Mouse (Mus musculus): Measurements from ENCODE around the gene Kmo. TPM values are rescaled to one million over a fixed set of nuclear protein-coding genes. Genes with fewer than 3 reads are reported as not detected.

The Kmo gene
- polyA plus RNA-seq, 1 experiment from 2014 or later, result 0.11 TPM

DNA sequence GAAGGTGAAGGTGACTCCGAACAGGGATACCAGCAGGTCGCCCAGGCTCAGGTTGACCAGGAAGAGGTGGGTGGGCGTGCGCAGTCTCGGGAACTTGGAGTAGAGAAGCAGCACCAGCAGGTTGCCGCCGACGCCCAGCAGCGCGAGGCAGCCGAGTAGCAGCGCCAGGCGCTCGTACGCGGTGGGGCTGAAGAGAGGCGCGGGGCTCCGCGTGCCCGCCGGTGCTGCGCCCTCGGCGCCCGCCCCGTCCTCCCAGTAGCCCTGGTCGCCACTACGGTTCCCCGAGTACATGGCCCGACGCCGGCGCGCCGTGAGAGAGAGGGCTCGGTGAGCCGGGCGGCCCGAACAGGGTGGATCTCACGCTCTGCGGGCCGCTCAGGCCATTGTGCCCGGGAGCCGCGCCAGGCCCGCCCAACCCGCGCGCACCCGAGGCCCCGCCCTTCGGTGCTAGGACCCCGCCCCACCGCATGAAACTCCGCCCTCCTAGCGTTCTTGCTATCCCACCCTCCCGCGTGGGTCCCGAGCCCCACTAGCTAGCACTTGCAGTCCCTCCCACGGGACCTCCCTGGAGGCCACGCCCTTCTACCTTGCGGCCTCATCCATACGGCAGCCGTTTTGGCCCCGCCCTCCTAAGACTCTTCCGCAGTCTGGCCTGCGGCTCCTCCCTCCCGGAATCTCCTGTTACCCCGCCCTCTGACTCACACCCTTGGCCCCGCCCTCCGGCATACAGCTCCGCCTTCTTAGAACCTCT is 72.2 kb downstream of the Kmo start, which contains the start of the genes Opn3 and Chml:
TSS of gene Opn3 (minus strand) at position 531 of the 751 bp plus-strand sequence.
TSS of gene Chml (minus strand) at position 656 of the 751 bp plus-strand sequence.
- H3K4me3 ChIP-seq, result peak within 1 kb of the TSS; percentile 82
- WGBS, result under 1% methylated on average over 72 of the region's 73 CpGs
- DNase-seq (ENCODE audit: low spot score), result peak; percentile 100
- peaks cover 8% of the 10 kb centered on the region for H3K36me3 ChIP-seq
- peak within 1 kb of the TSS; percentile 98 for H3K27ac ChIP-seq
- peaks cover 25% of the 10 kb centered on the region for H3K4me1 ChIP-seq
- no peaks in the 10 kb centered on the region for H3K9me3 ChIP-seq
- H3K27me3 ChIP-seq (ENCODE audit: insufficient read depth, poor library complexity, severe bottlenecking), result no peaks in the 10 kb centered on the region

DNA sequence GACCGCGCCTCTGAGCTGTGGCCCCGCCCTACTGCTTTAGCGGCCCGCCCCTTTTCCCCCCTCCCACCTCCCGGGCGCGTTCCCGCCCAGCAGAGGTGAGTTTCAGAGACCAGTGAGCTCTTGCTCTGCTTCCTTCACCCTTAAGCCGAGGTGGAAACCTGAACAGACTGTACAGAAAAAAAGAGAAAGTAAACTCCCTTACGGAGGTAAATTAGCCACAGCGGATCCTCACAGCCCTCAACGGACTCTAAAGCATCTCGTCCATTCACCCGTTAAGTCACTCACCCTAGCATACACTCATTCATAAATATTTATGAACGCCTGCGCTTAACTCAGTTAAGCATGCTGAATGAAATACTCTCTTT is 72.8 kb downstream of the Kmo start:
- 3% methylated on average over 17 of the region's 17 CpGs for WGBS
- Histone ChIP-seq H3K36me3 (peaks cover 3% of the 10 kb centered on the region; the same call in 1 of the 2 replicates), H3K4me1 (peaks cover 25% of the 10 kb centered on the region), H3K9me3 (no peaks in the 10 kb centered on the region), H3K4me3 (peak overlapping the region; percentile 82), H3K27ac (peak overlapping the region; percentile 98), H3K27me3 (ENCODE audit: insufficient read depth, poor library complexity, severe bottlenecking) (no peaks in the 10 kb centered on the region)
- no peak for DNase-seq (ENCODE audit: low spot score)

DNA sequence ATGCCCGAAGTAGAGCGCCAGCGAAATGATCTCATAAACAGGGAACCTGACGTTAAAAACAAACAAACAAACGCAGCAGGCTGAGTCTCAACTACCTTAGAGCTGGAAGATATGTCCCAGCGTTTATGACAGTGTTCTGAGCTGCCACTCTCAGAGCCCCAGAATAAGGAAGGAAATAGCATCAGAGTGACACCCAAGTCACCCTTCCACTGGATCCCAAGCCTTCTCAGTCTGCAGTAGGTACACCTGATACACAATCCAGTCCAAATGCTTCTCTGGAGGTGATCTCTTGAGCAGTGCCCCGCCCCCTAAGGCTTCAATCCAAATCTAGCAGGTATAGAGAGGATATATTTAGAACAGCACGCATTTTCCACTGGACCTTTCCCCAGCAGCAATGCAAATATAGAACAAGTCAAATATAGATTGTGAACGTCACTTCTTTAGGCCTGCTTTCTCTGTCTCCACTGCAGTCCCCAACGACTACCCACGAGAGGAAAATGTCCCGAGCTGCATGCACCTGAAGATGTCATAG is 73.3 kb downstream of the Kmo start:
- Histone ChIP-seq H3K36me3 (no peaks in the 10 kb centered on the region), H3K27me3 (ENCODE audit: insufficient read depth, poor library complexity, severe bottlenecking) (no peaks in the 10 kb centered on the region), H3K4me1 (peaks cover 25% of the 10 kb centered on the region), H3K4me3 (peak overlapping the region; percentile 82), H3K27ac (peak overlapping the region; percentile 98), H3K9me3 (no peaks in the 10 kb centered on the region)
- 36% methylated on average over 12 of the region's 12 CpGs for WGBS
- DNase-seq (ENCODE audit: low spot score), result no peak

DNA sequence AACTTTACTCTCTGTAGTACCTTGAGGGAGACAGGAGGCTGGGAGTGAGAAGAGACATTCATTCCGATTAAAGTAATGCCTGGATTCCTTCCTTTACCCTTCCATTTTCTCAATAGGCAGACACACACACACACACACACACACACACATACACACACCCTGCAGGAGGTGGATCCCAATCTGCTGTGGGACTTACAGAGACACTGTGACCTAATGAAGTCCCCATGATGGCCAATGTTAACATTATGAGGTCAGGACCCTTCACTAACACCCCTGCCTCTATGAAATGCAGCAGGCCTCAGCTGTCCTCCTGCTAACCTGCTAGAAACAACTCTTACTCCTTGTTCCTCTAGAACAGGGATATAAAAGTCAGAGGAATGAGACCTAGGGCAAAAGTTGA is 78.1 kb downstream of the Kmo start, which contains the start of gene Wdr64:
TSS of gene Wdr64 (plus strand) at position 301 of the 400 bp plus-strand sequence.
- H3K27me3 ChIP-seq (ENCODE audit: insufficient read depth, poor library complexity, severe bottlenecking), result no peaks in the 10 kb centered on the region
- H3K4me1 ChIP-seq, result peaks cover 12% of the 10 kb centered on the region
- 87% methylated on average over 1 of the region's 1 CpGs for WGBS
- DNase-seq (ENCODE audit: low spot score), result no peak
- no peak within 1 kb of the TSS for H3K4me3 ChIP-seq
- no peak within 1 kb of the TSS; the same call in 1 of the 2 replicates for H3K27ac ChIP-seq
- H3K9me3 ChIP-seq, result no peaks in the 10 kb centered on the region
- no peaks in the 10 kb centered on the region for H3K36me3 ChIP-seq

DNA sequence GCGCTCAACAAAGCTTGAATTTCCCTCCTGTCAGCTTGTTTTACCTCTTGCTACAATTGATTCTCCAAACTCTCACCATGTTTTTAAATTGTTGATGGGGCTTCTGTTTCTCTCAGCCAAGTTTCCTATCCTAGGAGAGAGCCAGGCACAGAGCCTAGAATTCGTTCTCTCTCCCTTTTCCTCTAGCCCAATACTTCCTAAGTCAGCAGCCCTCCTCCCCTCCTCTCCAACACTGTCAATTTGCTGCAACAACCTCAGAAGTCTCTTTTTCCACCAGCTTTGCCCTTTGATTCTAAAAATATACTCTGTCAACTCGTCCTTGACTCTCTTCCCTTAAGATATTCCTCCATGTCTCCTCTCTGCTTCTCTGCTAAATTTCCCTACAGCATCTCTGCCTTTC is 79.2 kb downstream of the Kmo start:
- WGBS, result 48% methylated on average over 3 of the region's 3 CpGs
- H3K4me1 ChIP-seq, result peaks cover 6% of the 10 kb centered on the region; the same call in 1 of the 2 replicates
- no peak overlapping the region for H3K4me3 ChIP-seq
- H3K27ac ChIP-seq, result no peak overlapping the region; the same call in 1 of the 2 replicates
- no peaks in the 10 kb centered on the region for H3K36me3 ChIP-seq
- DNase-seq (ENCODE audit: low spot score), result no peak
- no peaks in the 10 kb centered on the region for H3K9me3 ChIP-seq
- H3K27me3 ChIP-seq (ENCODE audit: insufficient read depth, poor library complexity, severe bottlenecking), result no peaks in the 10 kb centered on the region

DNA sequence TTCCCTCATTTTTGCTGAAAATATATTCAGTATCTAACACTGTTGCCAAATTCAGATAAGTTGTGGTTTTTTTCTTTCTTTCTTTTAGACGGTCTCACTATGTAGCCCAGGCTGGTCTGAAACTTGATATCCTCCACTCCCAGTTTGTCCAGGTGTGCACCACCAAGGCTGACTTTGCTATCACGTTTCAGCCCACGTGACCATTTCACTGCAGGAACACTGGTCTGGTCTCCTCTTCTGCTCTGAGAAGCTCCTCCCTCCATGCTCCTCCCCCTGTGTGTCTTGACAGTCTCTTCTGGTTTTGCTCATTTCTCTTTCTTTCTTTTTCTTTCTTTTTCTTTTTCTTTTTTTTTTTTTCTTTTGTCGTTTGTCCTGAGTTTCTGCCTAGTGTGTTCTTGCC is 79.6 kb downstream of the Kmo start:
- H3K36me3 ChIP-seq, result no peaks in the 10 kb centered on the region
- DNase-seq (ENCODE audit: low spot score), result no peak
- no peak overlapping the region for H3K27ac ChIP-seq
- no peaks in the 10 kb centered on the region for H3K9me3 ChIP-seq
- H3K4me1 ChIP-seq, result peaks cover 6% of the 10 kb centered on the region; the same call in 1 of the 2 replicates
- 24% methylated on average over 4 of the region's 4 CpGs for WGBS
- no peak overlapping the region for H3K4me3 ChIP-seq
- no peaks in the 10 kb centered on the region for H3K27me3 ChIP-seq (ENCODE audit: insufficient read depth, poor library complexity, severe bottlenecking)

- 65% methylated on average over 4 of the region's 4 CpGs for WGBS
- DNase-seq (ENCODE audit: low spot score), result no peak
- no peaks in the 10 kb centered on the region for H3K9me3 ChIP-seq
- H3K27me3 ChIP-seq (ENCODE audit: insufficient read depth, poor library complexity, severe bottlenecking), result no peaks in the 10 kb centered on the region
- H3K4me1 ChIP-seq, result peaks cover 6% of the 10 kb centered on the region; the same call in 1 of the 2 replicates
- no peaks in the 10 kb centered on the region for H3K36me3 ChIP-seq
- no peak overlapping the region for H3K27ac ChIP-seq
- H3K4me3 ChIP-seq, result no peak overlapping the region
These were observed 81.0 kb downstream of the Kmo start for GRCm38 (mm10) chr1:175701145-175701544.

GRCm38 (mm10) chr1:175707599-175707998 is 87.4 kb downstream of the Kmo start:
- H3K4me1 ChIP-seq, result no peaks in the 10 kb centered on the region
- no peaks in the 10 kb centered on the region for H3K27me3 ChIP-seq (ENCODE audit: insufficient read depth, poor library complexity, severe bottlenecking)
- H3K27ac ChIP-seq, result no peak overlapping the region
- WGBS, result 72% methylated on average over 5 of the region's 5 CpGs
- no peak for DNase-seq (ENCODE audit: low spot score)
- no peaks in the 10 kb centered on the region for H3K9me3 ChIP-seq
- H3K36me3 ChIP-seq, result no peaks in the 10 kb centered on the region
- no peak overlapping the region for H3K4me3 ChIP-seq

DNA sequence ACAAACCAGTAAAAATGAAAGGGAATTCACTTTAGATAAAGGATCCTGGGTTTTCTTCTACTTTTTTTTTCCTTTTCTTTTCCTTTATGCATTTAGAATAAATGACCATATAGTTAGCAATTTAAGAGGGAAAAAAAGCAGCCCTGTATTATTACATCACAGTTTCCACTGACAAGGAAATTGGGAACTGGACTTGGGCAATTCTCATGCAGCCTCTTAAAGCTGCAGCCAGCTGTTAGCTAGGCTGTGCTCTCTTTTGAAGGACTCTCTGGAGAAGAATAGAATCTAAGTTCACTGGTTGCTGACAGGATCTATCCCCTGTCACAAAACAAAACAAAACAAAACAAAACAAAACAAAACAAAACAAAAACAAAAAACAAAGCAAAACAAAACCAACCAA is 87.8 kb downstream of the Kmo start:
- H3K36me3 ChIP-seq, result no peaks in the 10 kb centered on the region
- H3K9me3 ChIP-seq, result no peaks in the 10 kb centered on the region
- no peaks in the 10 kb centered on the region for H3K4me1 ChIP-seq
- no peaks in the 10 kb centered on the region for H3K27me3 ChIP-seq (ENCODE audit: insufficient read depth, poor library complexity, severe bottlenecking)
- no peak for DNase-seq (ENCODE audit: low spot score)
- no peak overlapping the region for H3K27ac ChIP-seq
- H3K4me3 ChIP-seq, result no peak overlapping the region

Other genes starting within 250 kb of the Kmo start
- gene Rgs7, start 127.9 kb upstream of the Kmo start, polyA plus RNA-seq (2016; fragmentation: Nextera tagmentation; extraction: Ambion mirVana), result 0.37 and 0.44 TPM in 2 replicates
- gene Fh1, start 5.3 kb downstream of the Kmo start, polyA plus RNA-seq (2016; fragmentation: Nextera tagmentation; extraction: Ambion mirVana), result 177 and 220 TPM in 2 replicates
- 10.8 and 13.7 TPM in 2 replicates for gene Opn3, start 72.4 kb downstream of the Kmo start, polyA plus RNA-seq (2016; fragmentation: Nextera tagmentation; extraction: Ambion mirVana)
- 4.3 and 6.2 TPM in 2 replicates for gene Chml, start 72.5 kb downstream of the Kmo start, polyA plus RNA-seq (2016; fragmentation: Nextera tagmentation; extraction: Ambion mirVana)
- not detected in 2 replicates for gene Wdr64, start 78.2 kb downstream of the Kmo start, polyA plus RNA-seq (2016; fragmentation: Nextera tagmentation; extraction: Ambion mirVana)